Mouse (Mus musculus) intestine, embryonic 16.5 days (tissue): ENCODE measurements around the gene S100b. TPM values are rescaled to one million over a fixed set of nuclear protein-coding genes. Genes with fewer than 3 reads are reported as not detected.

Source experiments
- ATAC-seq: fragments of 200-750 bp; cut with Nextera tagmentation; 2 replicates; pipeline ENCODE4 v1.8.0; 2017; ENCODE audit warnings: moderate TSS enrichment, moderate library complexity
- H3K27ac ChIP-seq: fragments of 300-500 bp; sonication (generic); 2 replicates; pipeline ENCODE4 v1.5.1; 2014; ENCODE audit warnings: mild to moderate bottlenecking, low read length
- H3K27me3 ChIP-seq: fragments of 300-500 bp; sonication (generic); replicated peaks from 2 replicates; pipeline ENCODE4 v1.6.1; 2014; ENCODE audit warnings: low read length, control low read depth, mixed read lengths; ENCODE audit not compliant: control insufficient read depth, insufficient read depth
- H3K36me3 ChIP-seq: fragments of 300-500 bp; sonication (generic); 2 replicates; pipeline ENCODE4 v1.6.1; 2014; ENCODE audit warnings: low read length, control low read depth; ENCODE audit not compliant: control insufficient read depth, insufficient read depth
- H3K4me1 ChIP-seq: fragments of 300-500 bp; sonication (generic); 2 replicates; pipeline ENCODE4 v1.6.1; 2014; ENCODE audit warnings: low read length, control low read depth, mixed read lengths; ENCODE audit not compliant: control insufficient read depth, insufficient read depth
- H3K4me2 ChIP-seq: fragments of 300-500 bp; sonication (generic); 2 replicates; pipeline ENCODE4 v1.6.1; 2014; ENCODE audit warnings: low read depth, low read length, control low read depth
- H3K4me3 ChIP-seq: fragments of 300-500 bp; sonication (generic); 2 replicates; pipeline ENCODE4 v1.5.1; 2014; ENCODE audit warnings: mild to moderate bottlenecking, low read length
- H3K9ac ChIP-seq: fragments of 300-500 bp; sonication (generic); 2 replicates; pipeline ENCODE4 v1.6.1; 2014; ENCODE audit warnings: low read depth, low read length
- H3K9me3 ChIP-seq: fragments of 300-500 bp; sonication (generic); 2 replicates; pipeline ENCODE4 v1.6.1; 2016; ENCODE audit warnings: low read length, control low read depth; ENCODE audit not compliant: control insufficient read depth
- WGBS: fragments of 180-500 bp; shearing (Covaris S2); extraction: QIAGEN DNeasy Blood & Tissue Kit; methylation state at CpG from one replicate; pipeline ENCODE4 v1.1.7; 2014; 5-methylcytosine and 5-hydroxymethylcytosine counted together
- polyA plus RNA-seq: library from polyadenylated mRNA; unstranded; fragments of >200 nt; fragmentation: Nextera tagmentation; extraction: Ambion mirVana; gene quantifications from 2 replicates; pipeline ENCODE4 v1.2.1, GENCODE M21; 2015

The S100b gene
- polyA plus RNA-seq, 1 experiment from 2014 or later = 2.4 TPM

DNA sequence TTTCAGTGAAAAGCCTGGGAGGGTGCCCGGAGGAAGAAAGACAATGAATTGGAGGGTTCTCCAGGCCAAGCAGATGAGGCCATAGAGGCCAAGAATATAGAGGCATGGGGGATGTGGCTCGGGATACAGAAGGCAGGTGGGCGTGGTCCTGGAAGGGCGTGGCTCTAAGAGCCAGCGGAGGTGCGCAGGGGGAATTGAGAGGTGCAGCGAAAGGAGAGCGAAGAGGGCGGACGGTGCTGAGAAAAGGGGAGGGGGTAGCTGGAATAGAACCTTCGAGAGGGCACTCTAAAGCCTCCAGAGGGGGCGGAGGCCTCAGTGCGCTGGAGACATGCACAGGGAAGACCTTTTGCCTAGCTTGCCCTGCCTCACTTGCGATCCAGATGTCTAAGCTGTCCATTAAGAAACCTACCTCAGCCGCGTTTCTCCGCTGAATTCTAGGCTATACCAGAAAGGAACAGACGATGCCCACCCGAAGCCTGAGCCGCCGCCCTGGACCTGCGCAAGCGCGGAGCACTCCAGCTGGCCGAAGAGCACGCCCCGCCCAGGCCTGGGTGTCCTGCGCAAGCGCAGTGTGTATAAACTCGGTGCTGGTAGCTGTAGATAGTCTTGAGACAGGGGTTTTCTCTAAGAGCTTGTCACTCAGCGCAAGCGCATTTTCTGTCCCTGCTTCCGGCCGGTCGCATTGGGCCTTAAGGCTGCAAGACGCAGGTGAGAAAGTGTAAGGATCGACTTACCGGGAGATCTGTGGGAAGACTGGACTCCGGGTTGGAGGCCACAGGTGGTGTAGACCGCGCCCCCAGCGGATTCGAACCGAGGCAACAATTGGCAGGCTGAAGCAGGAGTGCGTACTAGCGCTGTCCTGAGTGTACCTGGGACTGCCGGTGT lies 16.1 kb upstream of the S100b start, which contains the start of gene Prmt2:
Gene Prmt2, minus strand, starts transcription at position 525 of the 885 bp plus-strand sequence.
- Histone ChIP-seq H3K4me1 (peaks cover 4% of the 10 kb centered on the region; the same call in 1 of the 2 replicates), H3K9me3 (no peaks in the 10 kb centered on the region), H3K27me3 (no peaks in the 10 kb centered on the region), H3K4me3 (peak within 1 kb of the TSS; percentile 75), H3K9ac (peak within 1 kb of the TSS; percentile 79), H3K4me2 (peak within 1 kb of the TSS; percentile 76), H3K27ac (peak within 1 kb of the TSS; percentile 78), H3K36me3 (no peaks in the 10 kb centered on the region)
- ATAC-seq = peak; percentile 100
- under 1% methylated on average over 47 of the region's 47 CpGs for WGBS

GRCm38 (mm10) chr10:76239401-76239800 lies 14.3 kb upstream of the S100b start:
- Histone ChIP-seq H3K27me3 (no peaks in the 10 kb centered on the region), H3K4me2 (no peak overlapping the region), H3K4me3 (no peak overlapping the region), H3K36me3 (no peaks in the 10 kb centered on the region), H3K4me1 (peaks cover 4% of the 10 kb centered on the region; the same call in 1 of the 2 replicates), H3K9ac (no peak overlapping the region), H3K27ac (no peak overlapping the region), H3K9me3 (no peaks in the 10 kb centered on the region)
- 69% methylated on average over 4 of the region's 4 CpGs for WGBS
- ATAC-seq = no peak

GRCm38 (mm10) chr10:76245106-76245505 lies 8.5 kb upstream of the S100b start:
- ATAC-seq = no peak
- no peak overlapping the region for H3K4me2 ChIP-seq
- no peaks in the 10 kb centered on the region for H3K36me3 ChIP-seq
- H3K9ac ChIP-seq = no peak overlapping the region
- no peaks in the 10 kb centered on the region for H3K9me3 ChIP-seq
- H3K27ac ChIP-seq = no peak overlapping the region
- H3K4me1 ChIP-seq = no peaks in the 10 kb centered on the region
- WGBS = 86% methylated on average over 2 of the region's 2 CpGs
- H3K4me3 ChIP-seq = no peak overlapping the region
- H3K27me3 ChIP-seq = no peaks in the 10 kb centered on the region

DNA sequence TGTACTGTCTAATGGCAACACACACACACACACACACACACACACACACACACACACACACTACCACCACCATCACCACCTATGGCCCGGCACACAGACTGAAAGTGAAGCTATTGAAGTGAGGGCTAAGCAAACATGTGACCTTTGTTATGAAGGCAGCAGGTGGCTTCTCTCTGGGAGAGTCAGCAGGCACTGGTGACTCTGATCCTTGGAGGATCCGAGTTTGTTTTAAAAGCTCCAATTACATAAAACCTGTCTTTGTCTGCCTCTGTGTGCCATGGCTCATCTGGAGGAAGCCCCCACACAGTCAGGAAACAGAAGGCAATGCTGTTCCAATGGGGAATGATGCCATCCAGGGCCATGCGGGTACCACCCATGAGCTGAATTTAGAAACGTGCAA lies 7.1 kb upstream of the S100b start:
- Histone ChIP-seq H3K4me2 (no peak overlapping the region), H3K9ac (no peak overlapping the region), H3K4me1 (no peaks in the 10 kb centered on the region), H3K27ac (no peak overlapping the region), H3K4me3 (no peak overlapping the region), H3K36me3 (no peaks in the 10 kb centered on the region), H3K9me3 (no peaks in the 10 kb centered on the region), H3K27me3 (no peaks in the 10 kb centered on the region)
- no peak for ATAC-seq
- WGBS = 40% methylated on average over 4 of the region's 4 CpGs

- Histone ChIP-seq H3K4me2 (no peak overlapping the region), H3K9ac (no peak overlapping the region), H3K36me3 (no peaks in the 10 kb centered on the region), H3K27ac (no peak overlapping the region), H3K9me3 (no peaks in the 10 kb centered on the region), H3K27me3 (no peaks in the 10 kb centered on the region), H3K4me3 (no peak overlapping the region), H3K4me1 (peaks cover 2% of the 10 kb centered on the region)
- 62% methylated on average over 21 of the region's 21 CpGs for WGBS
- no peak for ATAC-seq
Measured at GRCm38 (mm10) chr10:76247960-76248646, 5.5 kb upstream of the S100b start.

DNA sequence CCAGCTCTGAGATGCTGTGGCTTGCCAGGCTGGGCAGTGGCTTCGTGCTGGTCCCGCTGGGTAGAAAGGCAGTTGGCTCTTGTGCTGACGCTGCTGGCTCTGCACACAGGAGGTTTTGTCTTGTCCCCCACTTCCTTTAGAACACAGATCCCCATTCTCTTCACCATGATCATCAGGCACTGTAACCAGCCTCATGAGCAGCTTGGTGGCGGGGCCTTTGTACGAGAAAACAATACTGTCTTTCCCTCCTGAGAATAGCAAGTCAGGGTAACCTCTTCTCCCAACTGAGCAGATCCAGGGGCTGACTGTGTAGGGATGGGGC lies 5.0 kb upstream of the S100b start:
- Histone ChIP-seq H3K4me1 (peaks cover 7% of the 10 kb centered on the region), H3K27me3 (no peaks in the 10 kb centered on the region), H3K9me3 (no peaks in the 10 kb centered on the region), H3K9ac (no peak overlapping the region), H3K4me2 (no peak overlapping the region), H3K36me3 (no peaks in the 10 kb centered on the region), H3K27ac (no peak overlapping the region), H3K4me3 (no peak overlapping the region)
- 80% methylated on average over 5 of the region's 5 CpGs for WGBS
- no peak for ATAC-seq

GRCm38 (mm10) chr10:76250870-76251269 lies 2.8 kb upstream of the S100b start:
- 79% methylated on average over 7 of the region's 7 CpGs for WGBS
- H3K36me3 ChIP-seq = no peaks in the 10 kb centered on the region
- H3K27me3 ChIP-seq = no peaks in the 10 kb centered on the region
- no peak overlapping the region for H3K4me2 ChIP-seq
- ATAC-seq = no peak
- no peak overlapping the region for H3K9ac ChIP-seq
- peaks cover 12% of the 10 kb centered on the region for H3K4me1 ChIP-seq
- no peak overlapping the region for H3K27ac ChIP-seq
- H3K9me3 ChIP-seq = no peaks in the 10 kb centered on the region
- no peak overlapping the region for H3K4me3 ChIP-seq

- WGBS = 97% methylated on average over 1 of the region's 1 CpGs
- Histone ChIP-seq H3K36me3 (no peaks in the 10 kb centered on the region), H3K4me1 (peaks cover 12% of the 10 kb centered on the region), H3K9ac (no peak overlapping the region), H3K27me3 (no peaks in the 10 kb centered on the region), H3K9me3 (no peaks in the 10 kb centered on the region), H3K4me3 (no peak overlapping the region), H3K27ac (peak overlapping the region; percentile 3; the same call in 1 of the 2 replicates), H3K4me2 (peak overlapping the region; percentile 23; the same call in 1 of the 2 replicates)
- ATAC-seq = peak; percentile 57; the same call in 1 of the 2 replicates
Measured at GRCm38 (mm10) chr10:76253079-76253478, 574 bp upstream of the S100b start.

- ATAC-seq = no peak
- Histone ChIP-seq H3K36me3 (no peaks in the 10 kb centered on the region), H3K4me3 (no peak overlapping the region), H3K9me3 (no peaks in the 10 kb centered on the region), H3K27ac (no peak overlapping the region), H3K4me2 (no peak overlapping the region), H3K4me1 (peaks cover 12% of the 10 kb centered on the region), H3K9ac (no peak overlapping the region), H3K27me3 (no peaks in the 10 kb centered on the region)
- 67% methylated on average over 6 of the region's 6 CpGs for WGBS
Measured at GRCm38 (mm10) chr10:76255617-76256016, 2.0 kb downstream of the S100b start.
